Mouse (Mus musculus): ENCODE data around the gene Cacng1.

GRCm38 (mm10) chr11:107737886-107738285 lies 21.6 kb upstream of the Cacng1 start:
- no peak for TF ChIP-seq POLR2A (IDR thresholded peaks at IDR 0.05; ENCODE audit: low read depth, low read length)
- TF ChIP-seq CTCF (IDR thresholded peaks at IDR 0.05; ENCODE audit: extremely low read depth, insufficient read depth, insufficient read length, insufficient replicate concordance) = no peak
